Mouse (Mus musculus): ENCODE measurements at regions not wholly inside any gene's neighbourhood (a gene's known extent, or its start where the extent isn't known, plus 50 kb on each side); places are given as distances from the start of the nearest gene placed in this dataset.

DNA sequence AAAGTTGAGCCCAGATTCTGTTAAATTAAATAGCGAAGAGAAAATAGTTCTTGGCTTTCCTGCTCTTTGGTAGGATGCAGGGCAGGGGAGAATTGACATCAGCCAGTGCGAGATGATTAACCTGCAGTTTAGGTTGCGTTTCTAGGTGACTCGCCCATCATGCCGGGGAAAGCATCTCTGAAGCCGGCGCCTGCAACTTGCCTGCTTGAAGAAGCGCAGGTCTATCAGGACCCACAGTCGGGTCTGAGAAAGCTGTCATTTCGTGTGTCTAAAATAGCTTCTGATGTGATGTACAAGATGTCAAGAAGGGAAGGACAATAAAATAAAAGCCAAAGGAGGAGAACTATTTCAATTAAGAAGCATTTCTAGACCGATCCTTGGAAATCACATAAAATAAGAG lies 68.6 kb downstream of the Rwdd3 start:
- TF ChIP-seq CTCF (conservative IDR thresholded peaks at IDR 0.05 in 1 of 2, IDR thresholded peaks at IDR 0.05 in 1 of 2; ENCODE audit: low read depth in 2 of 2, low read length in 2 of 2) = no peak
- TF ChIP-seq ZMIZ1 (IDR thresholded peaks at IDR 0.05; ENCODE audit: low read depth, low read length) = no peak
- no peak for TF ChIP-seq NELFE (IDR thresholded peaks at IDR 0.05; ENCODE audit: low read depth, low read length)
- no peak for TF ChIP-seq BHLHE40 (IDR thresholded peaks at IDR 0.05; ENCODE audit: low read depth, low read length)
- TF ChIP-seq USF1 (IDR thresholded peaks at IDR 0.05; ENCODE audit: low read depth, low read length) = no peak
- TF ChIP-seq POLR2A (IDR thresholded peaks at IDR 0.05; ENCODE audit: low read depth, low read length) = no peak
- no peak for TF ChIP-seq SMC3 (IDR thresholded peaks at IDR 0.05; ENCODE audit: low read depth, low read length)
- no peak for TF ChIP-seq RCOR1 (conservative IDR thresholded peaks at IDR 0.05; ENCODE audit: low read depth, low read length)
- TF ChIP-seq IRF4 (IDR thresholded peaks at IDR 0.05; ENCODE audit: low read depth, low read length) = no peak
- TF ChIP-seq RAD21 (IDR thresholded peaks at IDR 0.05; ENCODE audit: low read depth, low read length) = no peak
- no peak for TF ChIP-seq ELF1 (IDR thresholded peaks at IDR 0.05; ENCODE audit: low read depth, low read length)
- no peak for TF ChIP-seq E2F4 (IDR thresholded peaks at IDR 0.05; ENCODE audit: insufficient replicate concordance, low read depth, low read length)
